Mouse (Mus musculus) heart, postnatal 10 days (tissue): ENCODE results near the gene Endou. TPM values are rescaled to one million over a fixed set of nuclear protein-coding genes. Genes with fewer than 3 reads are reported as not detected.

Source experiments
- DNase-seq, 2 experiments: peaks; one replicate each; pipeline ENCODE4 v3.0.0; 2021
- intact Hi-C: fragments of 180-260 bp; cut with DNase I; formaldehyde crosslinking; loops from one replicate; pipeline ENCODE4 v1.15.1; 2025
- total RNA-seq, 2 experiments: library from RNA; stranded (reverse); gene quantifications; 2 replicates each; pipeline ENCODE4 v1.2.3; 2021

Gene Endou
- 1 to 10 TPM; 3.8 to 4.0 TPM for total RNA-seq

GRCm38 (mm10) chr15:97731111-97731510, at the start of gene Endou:
Gene Endou, minus strand, starts transcription at chr15:97731339.
- intact Hi-C loops: no loop called here
- no peak for DNase-seq

DNA sequence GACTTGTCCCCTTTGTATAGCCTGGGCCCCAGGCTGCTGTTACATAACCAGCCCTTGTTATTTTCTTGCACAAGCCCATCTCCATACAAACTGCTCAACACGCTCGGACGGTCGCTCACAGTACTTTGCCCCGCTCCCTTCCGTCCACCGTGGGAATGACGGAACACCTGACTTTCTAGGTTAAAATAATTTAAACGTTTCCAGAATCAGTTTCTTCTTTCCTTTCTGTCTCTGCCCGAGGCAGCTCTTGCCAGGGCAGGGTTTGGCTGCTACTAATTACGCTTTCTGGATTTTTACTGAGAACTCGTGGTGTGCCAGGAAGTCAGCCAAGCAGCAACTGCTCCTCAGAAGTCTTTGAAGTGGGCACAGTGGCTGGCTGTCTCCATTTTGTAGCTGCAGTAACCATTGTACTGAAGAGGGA, 49.5 kb upstream of the Endou start:
- DNase-seq: no peak
- intact Hi-C loops: no loop called here

- intact Hi-C loops: loop anchor here (1.0 kb wide), 1 partner anchor 61 kb away; no protein-coding TSS in a partner anchor
- DNase-seq: no peak
Observed at GRCm38 (mm10) chr15:97779576-97779975, 48.4 kb upstream of the Endou start.

DNA sequence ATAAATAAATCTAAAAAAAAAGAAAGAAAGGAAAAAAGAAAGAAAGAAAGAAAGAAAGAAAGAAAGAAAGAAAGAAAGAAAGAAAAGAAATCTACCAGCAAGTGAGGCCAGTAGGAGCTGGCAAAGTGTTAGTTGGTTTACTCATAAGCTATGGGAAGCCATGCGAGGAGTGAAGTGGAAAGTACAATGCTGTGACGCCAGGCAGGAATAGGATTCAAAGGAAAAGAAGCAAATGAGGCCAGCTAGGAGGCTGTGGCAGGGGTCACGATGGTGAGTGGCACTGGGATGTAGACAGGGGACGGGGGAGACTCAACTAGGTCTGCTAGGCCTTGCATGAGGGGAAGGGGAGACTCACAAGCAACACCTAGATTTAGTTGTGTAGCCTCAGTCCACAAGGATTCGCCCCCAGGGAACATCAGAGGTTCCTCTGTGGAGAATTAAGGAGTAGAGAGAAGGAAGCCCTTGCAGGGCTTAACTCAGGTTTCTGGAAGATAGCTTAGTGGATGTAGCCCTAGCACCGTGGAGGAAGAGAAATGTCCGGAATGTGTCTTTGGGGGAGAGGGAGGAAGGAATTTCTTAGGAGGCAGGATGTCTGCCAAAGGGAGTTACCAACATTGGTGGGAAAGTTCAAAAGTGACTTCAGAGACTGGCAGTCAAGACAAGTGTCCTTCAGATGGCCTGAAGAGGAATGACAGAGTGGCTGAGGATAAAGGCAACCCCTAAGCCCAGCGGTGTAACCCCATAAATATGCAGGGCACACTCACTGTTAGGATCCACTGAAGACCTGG, 47.4 kb upstream of the Endou start, which contains the start of gene Slc48a1:
Gene Slc48a1, plus strand, starts transcription at position 210 of the 788 bp plus-strand sequence.
- intact Hi-C loops: loop anchor here (1.0 kb wide), 1 partner anchor 60 kb away; no protein-coding TSS in a partner anchor
- DNase-seq: no peak

- intact Hi-C loops: loop anchor here (2.0 kb wide), 1 partner anchor 110 kb away; no protein-coding TSS in a partner anchor
Observed at GRCm38 (mm10) chr15:97776919-97777318, 45.8 kb upstream of the Endou start.

DNA sequence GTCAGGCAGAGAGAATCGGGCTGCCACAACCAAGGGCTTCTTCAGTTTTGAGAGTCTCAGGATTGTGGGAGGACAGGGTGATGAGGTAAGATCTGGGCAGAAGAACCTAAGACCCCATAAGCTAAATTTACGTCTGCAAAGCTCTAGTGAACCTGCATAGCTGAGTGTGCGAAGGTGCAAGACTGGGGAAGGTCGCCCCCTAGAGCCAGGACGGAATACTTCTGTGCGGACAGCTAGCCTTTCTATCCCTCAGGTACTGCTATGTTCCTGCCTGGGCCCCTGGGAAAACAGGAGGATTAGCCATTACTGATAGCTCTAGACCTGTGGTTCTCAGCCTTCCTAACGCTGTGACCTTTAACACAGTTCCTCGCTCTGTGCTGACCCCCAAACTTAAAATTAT, 45.4 kb upstream of the Endou start:
- peak; percentile 86 to 91 for DNase-seq
- intact Hi-C loops: loop anchor here (2.0 kb wide), 1 partner anchor 110 kb away; no protein-coding TSS in a partner anchor

More at GRCm38 (mm10) chr15:97776919-97777318, 45.8 kb upstream of the Endou start:
- no peak for DNase-seq

DNA sequence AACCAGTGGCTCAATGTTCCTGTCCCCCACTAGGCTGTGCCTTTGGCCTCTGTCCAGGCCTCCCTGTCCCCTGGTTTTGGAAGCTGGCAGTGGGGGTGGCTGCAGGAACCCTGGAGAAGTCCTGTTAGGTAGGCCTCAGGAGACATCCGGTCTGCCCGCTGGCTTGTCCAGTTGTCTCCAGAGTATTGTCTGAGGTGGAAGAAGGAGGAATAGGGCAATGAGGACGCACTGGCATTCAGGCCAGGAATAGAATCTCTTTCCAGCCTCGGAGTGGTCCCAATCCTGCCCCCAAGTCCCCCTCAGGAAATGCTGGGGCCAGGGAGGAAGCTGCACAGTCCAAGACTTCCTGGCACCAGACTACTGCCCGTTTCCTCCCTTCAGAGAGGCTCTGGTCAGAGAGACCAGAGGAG, 42.8 kb upstream of the Endou start:
- intact Hi-C loops: no loop called here
- peak in 1 of 2 experiments; percentile 46 for DNase-seq

GRCm38 (mm10) chr15:97773108-97773507, 42.0 kb upstream of the Endou start:
- DNase-seq: peak; percentile 80 to 86
- intact Hi-C loops: no loop called here

GRCm38 (mm10) chr15:97770280-97770679, 39.1 kb upstream of the Endou start:
- intact Hi-C loops: no loop called here
- DNase-seq: no peak

GRCm38 (mm10) chr15:97768192-97768591, 37.1 kb upstream of the Endou start:
- intact Hi-C loops: no loop called here
- peak in 1 of 2 experiments; percentile 58 for DNase-seq

DNA sequence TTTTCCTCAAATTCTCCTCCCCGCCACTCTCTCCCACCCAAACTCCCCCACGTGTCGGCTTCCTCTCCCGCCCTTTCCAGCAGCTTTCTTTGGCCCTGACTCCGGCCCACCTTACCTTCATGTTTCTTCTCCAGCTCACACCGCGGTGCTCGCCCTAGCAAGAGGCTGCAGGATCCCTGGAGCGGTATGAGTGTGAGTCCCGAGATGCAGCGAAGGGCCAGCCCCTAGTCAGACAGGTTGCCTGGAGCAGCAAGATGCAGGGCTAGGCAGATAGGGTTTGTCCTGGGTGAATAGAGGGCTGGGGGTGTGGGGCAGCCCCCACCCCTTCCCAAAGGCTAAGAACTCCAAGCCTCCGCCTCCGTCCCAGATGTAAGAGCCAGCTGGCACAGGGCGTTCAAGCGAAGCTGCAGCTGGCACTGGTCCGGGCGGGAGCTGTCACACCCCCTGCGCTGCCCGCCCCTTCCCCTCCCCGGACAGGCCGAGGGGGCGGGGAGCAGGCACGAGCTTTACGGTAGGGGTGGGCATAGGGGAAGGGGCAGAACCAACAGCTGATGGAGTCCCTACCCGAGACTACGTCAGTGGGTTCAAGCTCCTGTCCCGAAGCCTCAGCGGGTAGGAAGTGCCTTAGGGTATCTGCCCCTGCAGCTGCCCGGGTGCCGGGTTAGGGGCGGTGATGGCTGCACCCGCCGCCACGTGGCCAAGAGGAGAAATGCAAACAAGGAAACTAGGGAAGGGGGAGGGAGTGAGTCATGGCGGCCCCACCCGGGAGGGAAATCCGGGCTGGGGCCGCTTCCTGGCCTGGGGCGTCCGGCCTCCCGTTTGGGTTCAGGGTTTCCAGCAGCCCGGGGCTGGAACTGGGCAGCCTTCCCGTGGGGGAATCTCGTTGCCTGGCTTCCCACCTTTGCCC, 36.4 kb upstream of the Endou start, which contains the start of gene Rapgef3:
Gene Rapgef3, minus strand, starts transcription at position 693 of the 907 bp plus-strand sequence.
- peak; percentile 89 to 91 for DNase-seq
- intact Hi-C loops: loop anchor here (2.0 kb wide), 1 partner anchor 47 kb away; no protein-coding TSS in a partner anchor

GRCm38 (mm10) chr15:97766594-97767279, 35.6 kb upstream of the Endou start:
- intact Hi-C loops: loop anchor here (2.0 kb wide), 1 partner anchor 46 kb away; no protein-coding TSS in a partner anchor
- DNase-seq: no peak

GRCm38 (mm10) chr15:97766194-97766593, 35.1 kb upstream of the Endou start:
- intact Hi-C loops: loop anchor here (2.0 kb wide), 1 partner anchor 45 kb away; no protein-coding TSS in a partner anchor
- DNase-seq: no peak

DNA sequence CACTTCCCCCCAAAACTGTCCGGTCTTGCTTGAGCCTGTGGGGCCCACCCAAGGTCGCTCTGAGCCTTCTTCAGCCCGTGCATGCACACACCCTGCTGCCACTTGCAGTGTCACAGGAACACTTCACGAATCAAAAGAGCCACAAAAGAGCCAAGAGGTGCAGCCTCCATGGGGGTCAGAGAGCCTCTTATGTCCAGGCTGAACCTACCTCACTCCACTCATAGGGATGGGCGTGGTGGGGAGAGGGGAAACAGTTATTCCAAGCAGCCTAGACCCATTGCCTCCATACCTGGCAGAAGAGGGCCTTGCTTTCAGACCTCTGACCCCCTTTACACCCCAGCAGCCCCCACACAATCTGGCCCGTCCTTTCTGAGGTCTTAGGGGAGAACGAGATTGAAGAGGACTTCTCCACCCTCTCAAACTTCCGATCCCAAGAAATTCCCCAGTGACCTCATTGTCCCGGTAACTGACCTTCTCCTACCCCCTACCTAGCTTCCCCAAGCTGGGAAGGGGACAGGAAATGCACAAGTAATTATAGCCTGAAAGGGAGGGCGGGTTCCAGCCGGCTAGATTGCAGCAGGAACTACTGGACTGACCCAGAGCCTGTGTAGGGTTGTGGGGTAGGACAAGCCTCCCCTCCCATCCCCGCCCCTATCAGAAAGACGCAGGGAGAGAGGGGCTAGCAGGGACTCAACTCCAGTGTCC, 34.1 kb upstream of the Endou start:
- DNase-seq: no peak
- intact Hi-C loops: no loop called here

GRCm38 (mm10) chr15:97764532-97764931, 33.4 kb upstream of the Endou start:
- intact Hi-C loops: no loop called here

DNA sequence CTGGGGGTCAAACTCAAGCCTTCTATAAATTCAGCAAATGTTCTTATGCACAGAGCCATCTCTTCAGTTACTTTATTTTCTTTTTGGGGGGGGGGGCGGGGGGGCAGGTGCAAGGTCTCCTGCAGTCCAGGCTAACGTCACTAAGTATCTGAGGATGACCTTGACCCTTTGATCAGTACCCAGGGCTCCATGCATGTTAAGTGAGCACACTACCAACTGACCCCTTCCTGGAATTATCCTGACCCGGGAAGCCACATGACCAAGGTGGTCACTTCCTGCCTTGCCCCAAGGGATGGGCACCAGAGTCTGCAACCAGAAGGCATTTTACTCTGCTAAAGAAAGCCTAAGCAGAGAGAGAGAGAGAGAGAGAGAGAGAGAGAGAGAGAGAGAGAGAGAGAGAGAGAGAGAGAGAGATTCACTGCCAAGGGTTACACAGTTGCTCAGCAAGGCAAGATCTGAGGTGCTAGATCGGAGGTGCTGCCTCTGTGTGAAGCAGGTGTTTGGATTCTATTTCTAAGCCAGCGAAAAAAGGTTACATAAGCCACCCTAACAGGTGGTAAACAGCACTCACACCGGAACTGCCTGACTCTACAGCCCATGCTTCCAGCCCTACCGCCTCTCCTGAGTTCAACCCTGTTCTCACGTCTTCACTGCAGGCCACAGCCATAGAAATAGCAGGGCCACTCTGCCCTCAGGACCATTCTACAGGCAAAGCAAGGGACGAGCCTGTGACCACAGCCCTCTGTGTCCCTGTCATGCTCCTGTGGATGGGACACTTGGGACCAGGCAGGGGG, 32.3 kb upstream of the Endou start:
- DNase-seq: no peak
- intact Hi-C loops: loop anchor here (2.0 kb wide), 1 partner anchor 15 kb away; no protein-coding TSS in a partner anchor

More at GRCm38 (mm10) chr15:97764532-97764931, 33.4 kb upstream of the Endou start:
- DNase-seq: no peak

- intact Hi-C loops: loop anchor here (2.0 kb wide), 1 partner anchor 14 kb away; no protein-coding TSS in a partner anchor
- peak in 1 of 2 experiments; percentile 62 for DNase-seq
Observed at GRCm38 (mm10) chr15:97762733-97763132, 31.6 kb upstream of the Endou start.

- intact Hi-C loops: no loop called here
- DNase-seq: no peak
Observed at GRCm38 (mm10) chr15:97761438-97761837, 30.3 kb upstream of the Endou start.
